Mouse (Mus musculus): ENCODE results near the gene Habp2. TPM values are rescaled to one million over a fixed set of nuclear protein-coding genes. Genes with fewer than 3 reads are reported as not detected.

Habp2 gene
- total and polyA plus RNA-seq, 2 experiments from 2014 or later: 0.12 TPM; not detected in 1

GRCm38 (mm10) chr19:56343869-56344563 is 57.1 kb downstream of the Habp2 start:
- Histone ChIP-seq H3K4me2 (ENCODE audit: low read depth, low read length, poor library complexity, severe bottlenecking) (peak overlapping the region; percentile 10; the same call in 1 of the 2 replicates), H3K27ac (ENCODE audit: low read depth, low read length) (no peak overlapping the region), H3K4me3 (ENCODE audit: low read depth, low read length) (no peak overlapping the region), H3K27me3 (ENCODE audit: insufficient read depth, low read length) (no peaks in the 10 kb centered on the region), H3K9ac (replicated peaks; ENCODE audit: low read length, poor library complexity, severe bottlenecking) (no peak overlapping the region), H3K4me1 (ENCODE audit: insufficient read depth, low read length) (no peaks in the 10 kb centered on the region), H3K9me3 (ENCODE audit: low read length) (no peaks in the 10 kb centered on the region), H3K36me3 (ENCODE audit: insufficient read depth, low read length) (no peaks in the 10 kb centered on the region)
- ATAC-seq (ENCODE audit: low FRiP score): peak; percentile 28; the same call in 1 of the 2 replicates
- DNase-seq (ENCODE audit: low spot score): peak; percentile 65
- 20% methylated on average over 26 of the region's 26 CpGs for WGBS
- no peak for TF ChIP-seq CTCF (IDR thresholded peaks at IDR 0.05)

GRCm38 (mm10) chr19:56346016-56346415 is 59.1 kb downstream of the Habp2 start:
- Histone ChIP-seq H3K4me2 (ENCODE audit: low read depth, low read length, poor library complexity, severe bottlenecking) (no peak overlapping the region), H3K9ac (replicated peaks; ENCODE audit: low read length, poor library complexity, severe bottlenecking) (no peak overlapping the region), H3K27ac (ENCODE audit: low read depth, low read length) (no peak overlapping the region), H3K27me3 (ENCODE audit: insufficient read depth, low read length) (no peaks in the 10 kb centered on the region), H3K9me3 (ENCODE audit: low read length) (no peaks in the 10 kb centered on the region), H3K4me3 (ENCODE audit: low read depth, low read length) (no peak overlapping the region), H3K36me3 (ENCODE audit: insufficient read depth, low read length) (no peaks in the 10 kb centered on the region), H3K4me1 (ENCODE audit: insufficient read depth, low read length) (no peaks in the 10 kb centered on the region)
- ATAC-seq (ENCODE audit: low FRiP score) (no peak), DNase-seq (ENCODE audit: low spot score) (peak; percentile 75)
- TF ChIP-seq CTCF (IDR thresholded peaks at IDR 0.05): peak; percentile 76
- 73% methylated on average over 3 of the region's 3 CpGs for WGBS

- H3K4me1 ChIP-seq (ENCODE audit: insufficient read depth, low read length): no peaks in the 10 kb centered on the region
- no peaks in the 10 kb centered on the region for H3K9me3 ChIP-seq (ENCODE audit: low read length)
- no peaks in the 10 kb centered on the region for H3K27me3 ChIP-seq (ENCODE audit: insufficient read depth, low read length)
- no peaks in the 10 kb centered on the region for H3K36me3 ChIP-seq (ENCODE audit: insufficient read depth, low read length)
- DNase-seq (ENCODE audit: low spot score) (no peak), ATAC-seq (ENCODE audit: low FRiP score) (no peak)
- no peak overlapping the region for H3K27ac ChIP-seq (ENCODE audit: low read depth, low read length)
- H3K4me3 ChIP-seq (ENCODE audit: low read depth, low read length): no peak overlapping the region
- WGBS: 26% methylated on average over 13 of the region's 13 CpGs
- H3K4me2 ChIP-seq (ENCODE audit: low read depth, low read length, poor library complexity, severe bottlenecking): 0 out of 2 replicates have a peak overlapping the region, but pooled peaks have one; percentile 9
- H3K9ac ChIP-seq (replicated peaks; ENCODE audit: low read length, poor library complexity, severe bottlenecking): no peak overlapping the region
- TF ChIP-seq CTCF (IDR thresholded peaks at IDR 0.05): no peak
Observed at GRCm38 (mm10) chr19:56346750-56347149, 59.8 kb downstream of the Habp2 start.

GRCm38 (mm10) chr19:56349295-56349694 is 62.4 kb downstream of the Habp2 start:
- H3K36me3 ChIP-seq (ENCODE audit: insufficient read depth, low read length): no peaks in the 10 kb centered on the region
- WGBS: 43% methylated on average over 6 of the region's 6 CpGs
- no peak for DNase-seq (ENCODE audit: low spot score)
- no peaks in the 10 kb centered on the region for H3K4me1 ChIP-seq (ENCODE audit: insufficient read depth, low read length)
- H3K27me3 ChIP-seq (ENCODE audit: insufficient read depth, low read length): no peaks in the 10 kb centered on the region
- ATAC-seq (ENCODE audit: low FRiP score): no peak
- no peaks in the 10 kb centered on the region for H3K9me3 ChIP-seq (ENCODE audit: low read length)
- H3K9ac ChIP-seq (replicated peaks; ENCODE audit: low read length, poor library complexity, severe bottlenecking): no peak overlapping the region
- no peak overlapping the region for H3K4me2 ChIP-seq (ENCODE audit: low read depth, low read length, poor library complexity, severe bottlenecking)
- H3K27ac ChIP-seq (ENCODE audit: low read depth, low read length): no peak overlapping the region
- H3K4me3 ChIP-seq (ENCODE audit: low read depth, low read length): no peak overlapping the region
- peak; percentile 59 for TF ChIP-seq CTCF (IDR thresholded peaks at IDR 0.05)

- WGBS: 91% methylated on average over 10 of the region's 10 CpGs
Observed at GRCm38 (mm10) chr19:56353689-56354088, 66.8 kb downstream of the Habp2 start.

GRCm38 (mm10) chr19:56355201-56355600 is 68.3 kb downstream of the Habp2 start:
- no peak for TF ChIP-seq CTCF (IDR thresholded peaks at IDR 0.05)
- H3K4me2 ChIP-seq (ENCODE audit: low read depth, low read length, poor library complexity, severe bottlenecking): no peak overlapping the region
- no peaks in the 10 kb centered on the region for H3K9me3 ChIP-seq (ENCODE audit: low read length)
- DNase-seq (ENCODE audit: low spot score): no peak
- no peak overlapping the region for H3K9ac ChIP-seq (replicated peaks; ENCODE audit: low read length, poor library complexity, severe bottlenecking)
- peaks cover 3% of the 10 kb centered on the region; the same call in 1 of the 2 replicates for H3K4me1 ChIP-seq (ENCODE audit: insufficient read depth, low read length)
- H3K36me3 ChIP-seq (ENCODE audit: insufficient read depth, low read length): no peaks in the 10 kb centered on the region
- ATAC-seq (ENCODE audit: low FRiP score): no peak
- H3K27me3 ChIP-seq (ENCODE audit: insufficient read depth, low read length): no peaks in the 10 kb centered on the region
- H3K27ac ChIP-seq (ENCODE audit: low read depth, low read length): no peak overlapping the region
- no peak overlapping the region for H3K4me3 ChIP-seq (ENCODE audit: low read depth, low read length)
- 90% methylated on average over 12 of the region's 12 CpGs for WGBS

More at GRCm38 (mm10) chr19:56353689-56354088, 66.8 kb downstream of the Habp2 start:
- Histone ChIP-seq H3K36me3 (ENCODE audit: insufficient read depth, low read length) (no peaks in the 10 kb centered on the region), H3K4me3 (ENCODE audit: low read depth, low read length) (no peak overlapping the region), H3K4me2 (ENCODE audit: low read depth, low read length, poor library complexity, severe bottlenecking) (no peak overlapping the region), H3K27ac (ENCODE audit: low read depth, low read length) (no peak overlapping the region), H3K4me1 (ENCODE audit: insufficient read depth, low read length) (peaks cover 3% of the 10 kb centered on the region; the same call in 1 of the 2 replicates), H3K9ac (replicated peaks; ENCODE audit: low read length, poor library complexity, severe bottlenecking) (no peak overlapping the region), H3K27me3 (ENCODE audit: insufficient read depth, low read length) (no peaks in the 10 kb centered on the region), H3K9me3 (ENCODE audit: low read length) (no peaks in the 10 kb centered on the region)
- no peak for DNase-seq (ENCODE audit: low spot score)
- no peak for TF ChIP-seq CTCF (IDR thresholded peaks at IDR 0.05)
- ATAC-seq (ENCODE audit: low FRiP score): no peak
